Mouse (Mus musculus) myocyte (in vitro differentiated cells): ENCODE data around the gene Mast4. TPM values are rescaled to one million over a fixed set of nuclear protein-coding genes. Genes with fewer than 3 reads are reported as not detected.
A peak's percentile ranks its signal among the peaks of the same experiment; 100 is the strongest.

Experiments used
- H3K27me3 ChIP-seq: one replicate; pipeline ENCODE4 v1.6.1; 2011; ENCODE audit not compliant: control insufficient read depth, insufficient read depth, insufficient read length
- H3K36me3 ChIP-seq: one replicate; pipeline ENCODE4 v1.6.1; 2011; ENCODE audit not compliant: control insufficient read depth, insufficient read depth
- H3K4me2 ChIP-seq: one replicate; pipeline ENCODE4 v1.6.1; 2011; ENCODE audit warnings: low read depth, control low read depth
- H3K4me3 ChIP-seq: one replicate; pipeline ENCODE4 v1.5.1; 2011; ENCODE audit warnings: mild to moderate bottlenecking, control low read depth, moderate library complexity
- H3K79me2 ChIP-seq: one replicate; pipeline ENCODE4 v1.6.1; 2011; ENCODE audit not compliant: control insufficient read depth, insufficient read depth
- H3ac ChIP-seq: one replicate; pipeline ENCODE4 v1.6.1; 2011; ENCODE audit not compliant: control insufficient read depth, insufficient read length
- CEBPB ChIP-seq: IDR thresholded peaks from 2 replicates; pipeline ENCODE4 v1.6.1; 2011; ENCODE audit warnings: mild to moderate bottlenecking, moderate library complexity; ENCODE audit not compliant: poor library complexity, insufficient read depth, severe bottlenecking
- E2F4 ChIP-seq: IDR thresholded peaks from one replicate; pipeline ENCODE4 v1.6.1; 2011; ENCODE audit warnings: mild to moderate bottlenecking, control low read depth, moderate library complexity; ENCODE audit not compliant: insufficient read depth
- MAX ChIP-seq: IDR thresholded peaks from one replicate; pipeline ENCODE4 v1.6.1; 2011; ENCODE audit warnings: low read depth, mild to moderate bottlenecking, control low read depth
- MYOD1 ChIP-seq, 3 experiments: IDR thresholded peaks; one replicate each; pipeline ENCODE4 v1.6.1; 2011; ENCODE audit warnings: control low read depth in 2 of 3, low read depth in 2 of 3, mild to moderate bottlenecking in 2 of 3, moderate library complexity in 1 of 3; ENCODE audit not compliant: insufficient read length in 2 of 3, control insufficient read depth in 1 of 3
- MYOG ChIP-seq, 3 experiments: IDR thresholded peaks; one replicate each; pipeline ENCODE4 v1.6.1; 2011; ENCODE audit warnings: control low read depth in 2 of 3, low read depth in 2 of 3, mild to moderate bottlenecking in 2 of 3; ENCODE audit not compliant: insufficient read length in 2 of 3, control insufficient read depth in 1 of 3, insufficient read depth in 1 of 3
- POLR2A ChIP-seq: IDR thresholded peaks from one replicate; pipeline ENCODE4 v1.6.1; 2011; ENCODE audit warnings: low read depth, mild to moderate bottlenecking, control low read depth, moderate library complexity; ENCODE audit not compliant: insufficient read length
- POLR2AphosphoS2 ChIP-seq: IDR thresholded peaks from one replicate; pipeline ENCODE4 v1.6.1; 2011; ENCODE audit warnings: low read depth, control low read depth; ENCODE audit not compliant: insufficient read length
- REST ChIP-seq: IDR thresholded peaks from one replicate; pipeline ENCODE4 v1.6.1; 2011; ENCODE audit warnings: mild to moderate bottlenecking, control low read depth, moderate library complexity; ENCODE audit not compliant: insufficient read depth, insufficient read length
- SRF ChIP-seq: IDR thresholded peaks from one replicate; pipeline ENCODE4 v1.6.1; 2011; ENCODE audit warnings: low read depth; ENCODE audit not compliant: control insufficient read depth, insufficient read length
- TCF12 ChIP-seq: IDR thresholded peaks from one replicate; pipeline ENCODE4 v1.6.1; 2011; ENCODE audit warnings: mild to moderate bottlenecking, control low read depth; ENCODE audit not compliant: poor library complexity, insufficient read depth, severe bottlenecking
- TCF3 ChIP-seq: IDR thresholded peaks from one replicate; pipeline ENCODE4 v1.6.1; 2011; ENCODE audit warnings: low read depth, control low read depth; ENCODE audit not compliant: insufficient read length
- USF1 ChIP-seq: IDR thresholded peaks from one replicate; pipeline ENCODE4 v1.6.1; 2011; ENCODE audit warnings: low read depth, mild to moderate bottlenecking, control low read depth, moderate library complexity
- polyA plus RNA-seq: library from polyadenylated mRNA; unstranded; fragments of >200 nt; fragmentation: generic; extraction: Trizol; gene quantifications from one replicate; pipeline ENCODE4 v1.2.1, GENCODE M21; 2012; ENCODE audit warnings: missing spikeins

Mast4 gene
- polyA plus RNA-seq, 1 experiment = 15.0 TPM

GRCm38 (mm10) chr13:103253077-103253476, 81.2 kb downstream of the Mast4 start:
- Histone ChIP-seq H3K27me3 (no peaks in the 10 kb centered on the region), H3K36me3 (peaks cover 3% of the 10 kb centered on the region), H3K79me2 (peaks cover 45% of the 10 kb centered on the region), H3ac (no peak overlapping the region), H3K4me3 (no peak overlapping the region), H3K4me2 (no peak overlapping the region)
- TF ChIP-seq MAX (no peak), TCF12 (no peak), POLR2AphosphoS2 (no peak), SRF (no peak), REST (no peak), POLR2A (no peak), MYOD1 (IDR thresholded peaks at IDR 0.05; ENCODE audit: control insufficient read depth in 1 of 3, insufficient read length in 2 of 3, low read depth in 2 of 3) (no peak), E2F4 (no peak), TCF3 (no peak), USF1 (no peak), CEBPB (no peak), MYOG (IDR thresholded peaks at IDR 0.05; ENCODE audit: control insufficient read depth in 1 of 3, insufficient read depth in 1 of 3, insufficient read length in 2 of 3, low read depth in 2 of 3) (no peak)

GRCm38 (mm10) chr13:103248102-103249054, 85.9 kb downstream of the Mast4 start:
- no peak overlapping the region for H3K4me3 ChIP-seq
- TF ChIP-seq TCF12 (no peak), USF1 (no peak), MYOG (IDR thresholded peaks at IDR 0.05; ENCODE audit: control insufficient read depth in 1 of 3, insufficient read depth in 1 of 3, insufficient read length in 2 of 3, low read depth in 2 of 3) (no peak), CEBPB (no peak), REST (no peak), POLR2AphosphoS2 (no peak), SRF (no peak), TCF3 (no peak)
- no peaks in the 10 kb centered on the region for H3K27me3 ChIP-seq
- peak overlapping the region; percentile 35 for H3K4me2 ChIP-seq
- H3K79me2 ChIP-seq = peaks cover 14% of the 10 kb centered on the region
- no peak overlapping the region for H3ac ChIP-seq
- H3K36me3 ChIP-seq = peaks cover 3% of the 10 kb centered on the region

- H3K4me2 ChIP-seq = peak overlapping the region; percentile 35
- H3ac ChIP-seq = no peak overlapping the region
- H3K27me3 ChIP-seq = no peaks in the 10 kb centered on the region
- no peak overlapping the region for H3K4me3 ChIP-seq
- no peak for TF ChIP-seq USF1
- peak; percentile 72 for TF ChIP-seq TCF3
- no peak for TF ChIP-seq CEBPB
- TF ChIP-seq SRF = no peak
- no peak for TF ChIP-seq POLR2AphosphoS2
- peak in 2 of 3 experiments; percentile 80 to 86 for TF ChIP-seq MYOG (IDR thresholded peaks at IDR 0.05; ENCODE audit: control insufficient read depth in 1 of 3, insufficient read depth in 1 of 3, insufficient read length in 2 of 3, low read depth in 2 of 3)
- TF ChIP-seq MYOD1 (IDR thresholded peaks at IDR 0.05; ENCODE audit: control insufficient read depth in 1 of 3, insufficient read length in 2 of 3, low read depth in 2 of 3) = peak; percentile 70 to 83 (median 78)
- TF ChIP-seq TCF12 = peak; percentile 95
- peaks cover 3% of the 10 kb centered on the region for H3K36me3 ChIP-seq
- peaks cover 24% of the 10 kb centered on the region for H3K79me2 ChIP-seq
Measured at GRCm38 (mm10) chr13:103246973-103247718, 87.2 kb downstream of the Mast4 start.

DNA sequence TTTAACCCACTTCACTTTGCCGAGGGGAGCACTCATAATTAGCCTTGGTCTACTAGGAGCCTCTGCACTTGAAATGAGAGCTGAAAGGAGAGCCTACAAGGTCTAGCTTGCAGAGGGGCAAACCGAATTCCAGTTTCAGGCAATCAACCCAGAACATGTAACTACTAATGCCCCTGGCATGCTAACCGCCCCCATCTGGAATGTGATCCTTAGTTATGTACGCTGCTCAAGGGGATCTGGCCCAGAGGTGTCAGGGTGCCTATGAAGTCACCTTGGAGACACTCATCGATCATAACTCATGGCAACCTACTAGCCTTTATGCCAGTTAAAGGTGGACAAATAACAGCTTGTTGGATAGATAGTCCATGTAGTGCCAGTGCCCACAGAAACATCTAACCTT, 88.9 kb downstream of the Mast4 start:
- no peak for TF ChIP-seq MAX
- no peak for TF ChIP-seq TCF12
- no peak for TF ChIP-seq REST
- TF ChIP-seq TCF3 = no peak
- TF ChIP-seq E2F4 = no peak
- TF ChIP-seq POLR2AphosphoS2 = no peak
- no peak for TF ChIP-seq CEBPB
- no peak for TF ChIP-seq MYOG (IDR thresholded peaks at IDR 0.05; ENCODE audit: control insufficient read depth in 1 of 3, insufficient read depth in 1 of 3, insufficient read length in 2 of 3, low read depth in 2 of 3)
- no peak for TF ChIP-seq USF1
- TF ChIP-seq MYOD1 (IDR thresholded peaks at IDR 0.05; ENCODE audit: control insufficient read depth in 1 of 3, insufficient read length in 2 of 3, low read depth in 2 of 3) = no peak
- TF ChIP-seq SRF = no peak
- TF ChIP-seq POLR2A = no peak
- Histone ChIP-seq H3K4me2 (no peak overlapping the region), H3K36me3 (peaks cover 3% of the 10 kb centered on the region), H3ac (no peak overlapping the region), H3K27me3 (no peaks in the 10 kb centered on the region), H3K4me3 (no peak overlapping the region), H3K79me2 (peaks cover 30% of the 10 kb centered on the region)
